Mouse (Mus musculus) T-helper 1 cell (primary cell): ENCODE measurements at regions not wholly inside any gene's neighbourhood (a gene's known extent, or its start where the extent isn't known, plus 50 kb on each side); places are given as distances from the start of the nearest gene placed in this dataset.

Experiments
- in situ Hi-C: fragments of 300-600 bp; cut with MboI, MseI; formaldehyde crosslinking; loops from one replicate; pipeline ENCODE4 v1.15.1; 2025; ENCODE audit warnings: high pct_unique_total_duplicates

- in situ Hi-C loops, result no loop called here
Measured at GRCm38 (mm10) chr12:86579716-86580115, 98.8 kb upstream of the Vash1 start.

- in situ Hi-C loops, result no loop called here
Measured at GRCm38 (mm10) chr12:86580132-86580718, 98.3 kb upstream of the Vash1 start.

GRCm38 (mm10) chr12:86582076-86582475 lies 96.4 kb upstream of the Vash1 start:
- in situ Hi-C loops, result no loop called here

GRCm38 (mm10) chr12:86588010-86588409 lies 90.5 kb upstream of the Vash1 start:
- in situ Hi-C loops, result no loop called here

- in situ Hi-C loops, result loop anchor here (5.0 kb wide), 1 partner anchor 40 kb away; no protein-coding TSS in a partner anchor
Measured at GRCm38 (mm10) chr12:86592509-86592908, 86.0 kb upstream of the Vash1 start.

- in situ Hi-C loops, result loop anchor here (5.0 kb wide), 1 partner anchor 42 kb away; no protein-coding TSS in a partner anchor
Measured at GRCm38 (mm10) chr12:86594647-86595046, 83.9 kb upstream of the Vash1 start.

- in situ Hi-C loops, result no loop called here
Measured at GRCm38 (mm10) chr12:86600041-86600440, 78.5 kb upstream of the Vash1 start.

GRCm38 (mm10) chr12:86603521-86603920 lies 75.0 kb upstream of the Vash1 start:
- in situ Hi-C loops, result no loop called here

- in situ Hi-C loops, result no loop called here
Measured at GRCm38 (mm10) chr12:86612431-86613040, 66.0 kb upstream of the Vash1 start.

- in situ Hi-C loops, result no loop called here
Measured at GRCm38 (mm10) chr12:86614156-86614555, 64.3 kb upstream of the Vash1 start.

- in situ Hi-C loops, result no loop called here
Measured at GRCm38 (mm10) chr12:86616327-86616726, 62.2 kb upstream of the Vash1 start.

GRCm38 (mm10) chr12:86624195-86624594 lies 54.3 kb upstream of the Vash1 start:
- in situ Hi-C loops, result no loop called here

- in situ Hi-C loops, result no loop called here
Measured at GRCm38 (mm10) chr12:86626684-86627083, 51.8 kb upstream of the Vash1 start.

- in situ Hi-C loops, result no loop called here
Measured at GRCm38 (mm10) chr12:86628050-86628782, 50.3 kb upstream of the Vash1 start.
